Mouse (Mus musculus) CD4-positive, CD25-positive, alpha-beta regulatory T cell, adult 2 months (primary cell): ENCODE data around the gene Trp53rkb.

ENCODE experiments used
- DNase-seq: peaks from one replicate; pipeline ENCODE4 v3.0.0-alpha.2; 2012; ENCODE audit warnings: low read depth, low spot score

The Trp53rkb gene

DNA sequence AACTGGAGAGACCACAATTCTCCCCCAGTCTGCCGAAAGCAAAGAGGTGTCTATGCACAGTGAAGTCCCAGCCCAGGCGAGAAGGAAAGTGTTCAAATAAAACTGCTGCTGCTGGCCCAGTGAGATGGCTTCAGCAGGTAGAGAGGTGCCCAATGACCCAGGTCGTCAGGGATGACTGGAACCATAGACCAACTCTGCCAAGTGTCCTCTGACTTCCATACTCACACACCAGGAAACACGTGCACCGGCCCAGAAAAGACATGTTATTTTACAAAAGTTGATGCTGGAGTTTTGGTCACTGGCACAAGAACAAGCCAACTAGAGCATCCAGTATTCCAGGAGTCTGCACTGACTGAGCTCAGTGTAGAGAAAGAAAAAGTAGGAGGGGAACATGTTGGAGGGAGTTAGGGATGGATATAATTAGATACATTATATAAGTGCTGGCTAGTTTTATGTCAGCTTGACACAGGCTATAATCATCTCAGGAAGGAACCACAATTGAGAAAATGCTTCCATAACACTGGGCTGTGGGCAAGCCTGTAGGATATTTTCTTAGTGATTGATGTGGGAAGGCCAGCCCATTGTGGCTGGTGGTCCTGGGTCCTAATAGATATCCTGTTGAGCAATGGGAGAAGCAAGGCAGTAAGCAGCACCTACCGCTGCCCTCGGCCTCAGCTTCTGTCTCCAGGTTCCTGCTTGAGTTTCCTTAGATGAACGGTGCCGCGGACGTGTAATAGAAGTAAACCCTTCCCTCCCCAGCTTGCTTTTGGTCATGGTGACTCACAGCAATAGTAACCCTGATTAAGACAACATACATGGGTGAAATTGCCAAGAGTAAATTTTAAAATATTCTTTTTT, 7.5 kb downstream of the Trp53rkb start:
- DNase-seq = no peak

GRCm38 (mm10) chr2:166800473-166800857, 8.1 kb downstream of the Trp53rkb start:
- no peak for DNase-seq

GRCm38 (mm10) chr2:166801436-166801835, 9.1 kb downstream of the Trp53rkb start:
- no peak for DNase-seq

GRCm38 (mm10) chr2:166803298-166803697, 11.0 kb downstream of the Trp53rkb start:
- DNase-seq = no peak

GRCm38 (mm10) chr2:166805250-166806172, 13.2 kb downstream of the Trp53rkb start, which contains the start of gene Arfgef2:
Gene Arfgef2, plus strand, starts transcription at chr2:166805588.
- DNase-seq = peak; percentile 96

- DNase-seq = no peak
Measured at GRCm38 (mm10) chr2:166806173-166806705, 13.9 kb downstream of the Trp53rkb start.

GRCm38 (mm10) chr2:166806813-166807212, 14.5 kb downstream of the Trp53rkb start:
- no peak for DNase-seq

- DNase-seq = no peak
Measured at GRCm38 (mm10) chr2:166809499-166809898, 17.2 kb downstream of the Trp53rkb start.

GRCm38 (mm10) chr2:166810821-166811220, 18.5 kb downstream of the Trp53rkb start:
- no peak for DNase-seq

- DNase-seq = no peak
Measured at GRCm38 (mm10) chr2:166818463-166819143, 26.3 kb downstream of the Trp53rkb start.

- DNase-seq = no peak
Measured at GRCm38 (mm10) chr2:166819849-166820248, 27.5 kb downstream of the Trp53rkb start.

GRCm38 (mm10) chr2:166820844-166821243, 28.5 kb downstream of the Trp53rkb start:
- no peak for DNase-seq

DNA sequence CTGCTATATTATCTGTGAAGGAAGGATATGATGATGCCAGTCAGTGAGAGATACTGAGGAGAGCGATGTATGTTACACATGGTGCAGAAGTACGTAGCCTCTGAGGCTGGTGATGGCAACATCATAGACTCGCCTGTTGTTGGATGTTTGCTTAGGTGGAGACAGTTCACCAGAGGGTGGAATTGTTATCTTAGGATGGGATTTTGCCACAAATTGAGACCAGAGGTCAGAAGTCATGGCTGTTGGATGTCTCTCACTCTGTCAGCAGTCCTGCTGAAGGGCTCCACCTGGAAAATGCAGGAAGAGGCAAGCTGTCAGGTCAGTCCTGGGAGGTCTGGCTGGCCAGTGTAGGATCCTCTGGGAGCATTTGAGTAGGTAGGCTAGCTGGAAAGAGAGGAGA, 29.1 kb downstream of the Trp53rkb start:
- no peak for DNase-seq

DNA sequence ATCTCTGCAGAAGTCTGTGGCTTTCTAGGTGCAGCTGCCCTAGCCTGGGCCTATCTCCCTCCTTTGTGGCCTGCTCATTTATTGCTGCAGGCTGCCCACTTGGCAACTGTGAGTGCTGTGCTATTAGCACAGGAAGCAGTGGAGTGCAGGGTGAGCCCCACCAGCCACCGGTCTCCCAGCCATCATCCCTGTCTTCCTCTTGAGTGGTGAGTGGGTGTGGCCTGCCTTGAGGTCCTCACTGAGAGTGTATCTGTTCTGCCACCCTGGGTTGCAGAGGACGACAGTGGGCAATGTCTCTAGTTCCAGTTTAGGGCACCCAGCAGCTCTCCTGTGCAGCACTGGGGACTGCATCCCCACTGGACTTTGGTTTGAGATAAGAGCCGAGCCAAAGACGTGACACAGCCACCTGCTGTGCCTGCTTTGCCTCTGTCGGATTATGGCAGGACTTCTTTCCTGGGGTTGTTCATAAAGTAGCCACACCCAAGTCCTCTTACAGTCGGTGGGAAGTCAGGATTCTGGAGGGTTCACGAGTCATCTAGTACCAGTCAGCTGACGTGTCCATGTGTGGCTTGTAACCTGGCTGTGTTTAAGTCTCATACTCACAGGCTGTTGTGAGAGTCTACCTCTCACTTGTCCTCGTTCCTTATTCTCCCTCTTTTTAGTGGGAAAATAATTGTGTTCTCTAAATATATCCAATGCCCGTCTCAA, 29.9 kb downstream of the Trp53rkb start:
- DNase-seq = no peak

GRCm38 (mm10) chr2:166822901-166823300, 30.6 kb downstream of the Trp53rkb start:
- no peak for DNase-seq

DNA sequence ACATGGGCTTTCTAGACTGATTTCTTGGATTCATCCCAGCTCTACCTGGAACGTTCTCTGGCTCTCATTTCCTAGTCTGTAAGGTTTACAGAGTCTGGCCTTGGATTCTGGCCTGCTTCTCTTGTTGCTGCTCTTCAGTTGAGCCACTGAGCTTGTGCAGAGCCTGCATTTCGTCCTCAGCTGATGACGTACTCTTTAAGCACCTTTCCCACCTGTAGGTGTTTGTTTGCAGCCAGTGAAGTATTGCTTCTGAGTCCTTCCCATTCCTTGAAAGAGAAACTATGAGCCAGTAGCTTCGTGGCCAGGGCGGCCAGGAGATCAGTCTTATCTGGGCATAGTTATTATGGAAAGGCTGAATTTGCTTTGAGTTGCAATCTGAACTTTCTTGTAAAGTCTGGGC, 32.1 kb downstream of the Trp53rkb start:
- no peak for DNase-seq

DNA sequence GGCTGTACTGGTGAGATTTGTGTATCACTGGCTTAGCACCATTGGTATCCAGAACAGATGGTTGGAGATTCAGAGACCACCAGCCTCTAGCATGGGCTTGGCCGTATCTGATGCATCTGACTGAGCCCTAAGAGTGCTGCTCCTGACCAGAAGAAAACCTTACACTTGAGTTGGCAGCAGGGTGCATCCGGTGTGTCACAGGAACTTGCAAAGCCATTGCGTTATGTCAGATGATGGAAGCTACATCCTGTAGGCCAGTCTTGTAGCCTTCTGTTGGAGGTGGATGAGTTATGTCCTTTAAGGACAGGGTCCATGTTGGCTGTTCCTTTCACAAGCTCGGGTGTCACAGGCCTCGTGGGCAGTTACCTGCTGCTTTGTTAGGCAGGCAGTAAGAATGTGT, 32.7 kb downstream of the Trp53rkb start:
- DNase-seq = no peak

GRCm38 (mm10) chr2:166826491-166827224, 34.3 kb downstream of the Trp53rkb start:
- DNase-seq = no peak

DNA sequence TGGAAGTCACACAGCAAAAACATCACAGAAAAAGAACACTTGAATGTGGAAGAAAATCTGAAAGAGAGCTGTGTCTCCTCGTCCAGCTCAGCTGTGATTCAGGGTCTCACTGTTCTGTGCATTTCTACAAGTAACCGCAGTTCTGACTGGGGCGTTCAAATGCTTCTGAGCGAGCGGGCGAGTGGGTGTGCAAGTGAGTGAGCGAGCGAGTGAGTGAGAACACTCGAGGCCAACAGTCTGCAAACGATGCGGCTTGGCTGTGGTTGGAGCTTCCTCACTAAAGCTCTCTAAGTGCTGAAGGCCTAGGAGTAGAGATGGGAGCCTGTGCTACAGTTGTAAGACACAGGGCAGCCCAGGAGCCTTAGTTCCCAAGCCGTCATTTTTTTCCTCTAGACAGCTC, 36.0 kb downstream of the Trp53rkb start:
- no peak for DNase-seq

GRCm38 (mm10) chr2:166830350-166830749, 38.0 kb downstream of the Trp53rkb start:
- no peak for DNase-seq
